ENCODE assay signal across 14 mouse cellular contexts in genomic region chr5:64595751-64596344, GRCm38 (mm10).
DNase-seq lines count a peak whose midpoint lies in the region; ATAC-seq and TF ChIP-seq lines count a peak whose summit lies in the region.
"Had no signal": no experiment of that assay in that cellular context is flagged by ENCODE, and none has a peak within 500 bp of the region (broad histone marks: within the 10 kb centered on the region; RNA-seq: fewer than 3 reads in every experiment).

No protein-coding gene starts in this region.

- peaks cover 4% of the 10 kb centered on the region; the same call in 1 of the 2 replicates for H3K36me3 ChIP-seq in heart, adult 2 months (ENCODE audit: control insufficient read depth, insufficient read depth, low read length)
- no peaks in the 10 kb centered on the region for H3K36me3 ChIP-seq in midbrain, embryonic 10.5 days
- no peaks in the 10 kb centered on the region for H3K36me3 ChIP-seq in midbrain, embryonic 16.5 days (ENCODE audit: control insufficient read depth, insufficient read depth, low read length)
- H3K36me3 ChIP-seq in limb, embryonic 15.5 days, result no peaks in the 10 kb centered on the region

- intact Hi-C loops in heart, adult 2 months (cut with DNase I), result loop anchor here (2.0 to 5.0 kb wide), 4 partner anchors 15 to 206 kb away; partner anchors contain the start of gene Klf3
- intact Hi-C loops in heart, postnatal 36 days (cut with DNase I), result no loop called here

- H3K4me1 ChIP-seq in heart, adult 2 months (ENCODE audit: control insufficient read depth, insufficient read depth, low read length), result peaks cover 9% of the 10 kb centered on the region
- H3K4me1 ChIP-seq in midbrain, embryonic 10.5 days, result peaks cover 51% of the 10 kb centered on the region
- peaks cover 3% of the 10 kb centered on the region; the same call in 1 of the 2 replicates for H3K4me1 ChIP-seq in midbrain, embryonic 16.5 days (ENCODE audit: control insufficient read depth, insufficient read depth, low read length)
- H3K4me1 ChIP-seq in embryonic fibroblast, embryonic 13.5 days (ENCODE audit: control insufficient read depth, insufficient read depth, low read length), result peaks cover 7% of the 10 kb centered on the region
- H3K4me1 ChIP-seq in limb, embryonic 15.5 days, result peaks cover 36% of the 10 kb centered on the region

- no peak for TF ChIP-seq CTCF in heart, adult 2 months (IDR thresholded peaks at IDR 0.05)
- no peak for TF ChIP-seq CTCF in embryonic fibroblast, embryonic 13.5 days (IDR thresholded peaks at IDR 0.05; ENCODE audit: borderline replicate concordance, insufficient read depth, low read length)

- H3K4me3 ChIP-seq in heart, adult 2 months, result no peak overlapping the region
- H3K4me3 ChIP-seq in midbrain, embryonic 10.5 days, result no peak overlapping the region
- H3K4me3 ChIP-seq in midbrain, embryonic 16.5 days (ENCODE audit: low read depth, low read length), result no peak overlapping the region
- H3K4me3 ChIP-seq in embryonic fibroblast, embryonic 13.5 days (ENCODE audit: insufficient read depth, low read length), result no peak overlapping the region
- H3K4me3 ChIP-seq in limb, embryonic 15.5 days, result no peak overlapping the region
- H3K4me3 ChIP-seq: forebrain, embryonic 13.5 days; myocyte had no signal

- no peak overlapping the region for H3K9ac ChIP-seq in heart, adult 2 months (ENCODE audit: low read depth, low read length)
- no peak overlapping the region for H3K9ac ChIP-seq in midbrain, embryonic 16.5 days (ENCODE audit: low read depth, low read length)
- no peak overlapping the region for H3K9ac ChIP-seq in limb, embryonic 15.5 days
- H3K9ac ChIP-seq: forebrain, embryonic 13.5 days; liver, postnatal 0 days had no signal

- TF ChIP-seq EP300 in heart, adult 2 months (IDR thresholded peaks at IDR 0.05; ENCODE audit: insufficient read depth, low read depth, low read length), result no peak

- H3K4me2 ChIP-seq in midbrain, embryonic 16.5 days (ENCODE audit: low read length), result no peak overlapping the region
- no peak overlapping the region for H3K4me2 ChIP-seq in limb, embryonic 15.5 days
- H3K4me2 ChIP-seq: forebrain, embryonic 13.5 days had no signal

- no peaks in the 10 kb centered on the region for H3K79me2 ChIP-seq in heart, adult 2 months (replicated peaks; ENCODE audit: control insufficient read depth, insufficient read depth, low read length)

- no peak for DNase-seq in heart, adult 2 months
- DNase-seq in heart, postnatal 36 days, result no peak
- DNase-seq in midbrain, embryonic 10.5 days (ENCODE audit: low spot score), result no peak
- DNase-seq in right cerebral cortex, adult 2 months (ENCODE audit: low spot score in 2 of 2), result no peak
- DNase-seq: cerebellum, adult 9-11 months; gastrocnemius, postnatal 25 days; kidney, adult 18-20 months; liver, postnatal 0 days had no signal

- no peaks in the 10 kb centered on the region for H3K27me3 ChIP-seq in heart, adult 2 months (ENCODE audit: control insufficient read depth, insufficient read depth, low read length)
- no peaks in the 10 kb centered on the region for H3K27me3 ChIP-seq in midbrain, embryonic 10.5 days (ENCODE audit: low read depth, poor library complexity, severe bottlenecking)
- no peaks in the 10 kb centered on the region for H3K27me3 ChIP-seq in midbrain, embryonic 16.5 days (ENCODE audit: control insufficient read depth, insufficient read depth, low read depth, low read length)
- H3K27me3 ChIP-seq in limb, embryonic 15.5 days, result no peaks in the 10 kb centered on the region
- H3K27me3 ChIP-seq: forebrain, embryonic 13.5 days had no signal

- H3K27ac ChIP-seq in heart, adult 2 months, result peak overlapping the region; percentile 1; the same call in 1 of the 2 replicates
- H3K27ac ChIP-seq in midbrain, embryonic 10.5 days (replicated peaks), result peak overlapping the region; percentile 49; the same call in 1 of the 2 replicates
- H3K27ac ChIP-seq in midbrain, embryonic 16.5 days (ENCODE audit: low read length), result no peak overlapping the region
- H3K27ac ChIP-seq in embryonic fibroblast, embryonic 13.5 days (ENCODE audit: insufficient read depth, low read length), result peak overlapping the region; percentile 62
- peak overlapping the region; percentile 74 for H3K27ac ChIP-seq in limb, embryonic 15.5 days
- H3K27ac ChIP-seq: forebrain, embryonic 13.5 days had no signal

- ATAC-seq in midbrain, embryonic 16.5 days, result no peak
- no peak for ATAC-seq in limb, embryonic 15.5 days (ENCODE audit: insufficient number of reproducible peaks, low FRiP score, low TSS enrichment, low read depth)
- ATAC-seq in cerebellum, adult (ENCODE audit: insufficient number of reproducible peaks, low FRiP score, low TSS enrichment), result no peak
- ATAC-seq: liver, postnatal 0 days had no signal

- no peak for TF ChIP-seq POLR2A in heart, adult 2 months (IDR thresholded peaks at IDR 0.05; ENCODE audit: insufficient read depth, low read depth, low read length)
- TF ChIP-seq POLR2A in embryonic fibroblast, embryonic 13.5 days (IDR thresholded peaks at IDR 0.05; ENCODE audit: low read depth, low read length), result no peak

- H3K9me3 ChIP-seq in midbrain, embryonic 10.5 days (replicated peaks), result 0 out of 2 replicates have a peak, but pooled peaks cover 2% of the 10 kb centered on the region
- H3K9me3 ChIP-seq in midbrain, embryonic 16.5 days (replicated peaks; ENCODE audit: control insufficient read depth, low read length, poor library complexity, severe bottlenecking), result no peaks in the 10 kb centered on the region
- no peaks in the 10 kb centered on the region for H3K9me3 ChIP-seq in limb, embryonic 15.5 days
- H3K9me3 ChIP-seq: forebrain, embryonic 13.5 days had no signal

- WGBS in heart, adult 2 months, result 37% methylated on average over 17 of the region's 17 CpGs
- WGBS in midbrain, embryonic 10.5 days, result 71% methylated on average over 17 of the region's 17 CpGs
- WGBS in midbrain, embryonic 16.5 days, result 78% methylated on average over 17 of the region's 17 CpGs
- WGBS in limb, embryonic 15.5 days, result 18% methylated on average over 17 of the region's 17 CpGs
